Mouse (Mus musculus) erythroblast, embryonic 14.5 days (primary cell): ENCODE data around the gene Vsig10l.

Experiments
- GATA1 ChIP-seq: IDR thresholded peaks from 2 replicates; pipeline ENCODE4 v1.6.1; 2012; ENCODE audit warnings: low read length, inconsistent platforms, mixed read lengths
- TAL1 ChIP-seq: IDR thresholded peaks from 3 replicates; pipeline ENCODE4 v1.6.1; 2012; ENCODE audit warnings: low read length, inconsistent platforms, mixed read lengths

GRCm38 (mm10) chr7:43481191-43481590, 18.2 kb downstream of the Vsig10l start:
- TF ChIP-seq TAL1 (no peak), GATA1 (no peak)
